Mouse (Mus musculus) forelimb bud, embryonic 11.5 days (tissue): ENCODE measurements around the gene Kcnj12.

Experiments used
- DNase-seq: peaks from one replicate; pipeline ENCODE4 v3.0.0-alpha.2; 2012; ENCODE audit warnings: low read depth, low spot score

Gene Kcnj12

DNA sequence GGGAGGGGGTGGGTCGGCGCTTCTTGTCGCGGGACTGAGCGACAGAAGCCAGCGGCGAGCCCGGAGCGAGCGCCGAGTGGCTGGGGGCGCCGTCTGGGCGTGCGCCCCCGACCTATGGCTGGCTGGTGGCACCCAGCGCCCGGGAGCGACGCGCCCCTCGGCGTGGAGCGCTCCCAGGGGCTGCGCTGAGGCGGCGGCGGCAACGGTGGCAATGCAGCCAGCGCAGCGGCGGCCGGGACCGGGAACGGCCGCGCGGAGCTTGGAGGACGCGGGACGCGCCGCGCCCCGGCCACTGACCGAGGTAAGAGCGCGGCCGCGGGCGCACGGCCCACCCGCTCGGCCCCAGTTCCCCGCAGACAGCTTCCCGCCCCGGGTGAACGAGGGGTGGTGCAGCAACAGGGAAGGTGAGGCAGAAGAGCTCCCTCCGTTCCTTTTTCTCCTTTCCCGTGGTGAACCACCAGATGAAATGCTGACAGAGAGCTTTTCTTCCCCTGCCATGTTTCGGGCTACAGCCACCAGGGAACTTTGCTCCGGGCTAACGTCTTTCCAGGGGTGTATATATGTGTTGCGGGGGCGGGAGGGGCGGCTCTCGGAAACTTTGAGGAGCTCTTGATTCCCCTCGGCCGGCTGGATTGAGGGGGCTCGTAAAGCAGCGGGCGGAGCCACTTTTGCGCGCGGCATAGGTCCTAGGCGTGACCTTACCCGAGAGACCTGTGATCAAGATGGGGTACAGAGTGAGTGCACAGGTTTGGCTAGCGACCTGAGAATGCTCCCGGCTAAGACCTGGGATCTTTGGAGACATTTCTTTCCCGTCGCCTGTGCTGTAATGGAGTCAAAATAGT lies at the start of gene Kcnj12:
TSS of gene Kcnj12 (plus strand) at position 15 of the 842 bp plus-strand sequence.
- DNase-seq: no peak

DNA sequence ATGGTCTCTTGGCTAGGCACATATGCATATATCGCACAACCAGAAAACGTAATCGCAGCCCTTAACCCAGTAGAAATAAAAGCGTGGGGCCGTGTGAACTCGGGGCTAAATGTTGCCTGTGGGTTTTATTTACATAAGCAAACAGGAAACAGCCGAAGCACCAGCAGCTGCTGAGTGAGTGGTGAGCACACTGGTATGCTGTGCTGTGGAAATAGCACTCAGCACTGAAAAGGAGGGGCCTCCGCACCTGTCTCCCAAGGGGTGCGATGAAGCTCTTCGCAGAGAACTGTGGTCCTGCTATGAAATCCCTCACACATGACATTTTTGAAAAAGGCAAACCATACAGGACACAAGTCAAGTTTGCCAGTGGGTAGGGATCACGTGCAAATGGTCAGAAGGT lies 47.3 kb upstream of the Kcnj12 start:
- no peak for DNase-seq

DNA sequence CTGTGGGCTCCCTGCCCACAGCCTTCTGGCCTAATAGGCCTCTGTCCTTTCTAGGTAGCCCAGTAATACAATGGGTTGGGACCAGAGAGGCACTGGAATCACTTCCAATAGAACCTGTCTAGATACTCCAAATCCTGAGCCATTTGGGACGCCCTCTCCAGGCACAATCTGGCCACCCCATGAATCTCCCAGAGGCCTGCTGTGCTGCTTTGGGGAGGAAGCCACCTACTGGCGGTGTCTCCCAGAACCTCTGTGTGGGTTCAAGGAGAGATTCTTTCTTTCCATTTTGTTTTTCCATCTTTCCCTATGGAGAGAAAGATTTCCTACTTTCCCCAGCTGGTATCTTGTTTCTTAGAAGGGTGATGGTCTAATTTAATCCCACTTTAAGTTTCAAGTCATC lies 46.1 kb upstream of the Kcnj12 start:
- DNase-seq: no peak

DNA sequence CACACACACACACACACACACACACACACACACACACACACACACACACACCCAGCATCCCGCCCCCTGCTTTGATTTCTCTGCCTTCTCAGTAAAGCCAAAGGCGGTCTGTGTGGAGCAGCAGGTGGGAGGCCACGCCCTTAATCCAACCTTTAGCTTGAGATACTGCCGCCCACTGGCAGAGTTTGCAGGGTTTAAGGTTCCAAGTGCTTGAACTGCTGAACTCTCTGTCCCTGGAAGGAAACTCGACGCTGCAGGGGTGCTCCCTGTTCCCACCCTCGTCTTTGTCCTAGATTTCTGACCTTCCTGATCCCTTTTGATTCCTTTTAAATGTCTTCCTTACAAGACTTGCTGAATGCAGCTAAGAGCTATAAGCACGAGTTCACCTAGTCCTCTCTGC lies 45.6 kb upstream of the Kcnj12 start:
- DNase-seq: peak; percentile 20

DNA sequence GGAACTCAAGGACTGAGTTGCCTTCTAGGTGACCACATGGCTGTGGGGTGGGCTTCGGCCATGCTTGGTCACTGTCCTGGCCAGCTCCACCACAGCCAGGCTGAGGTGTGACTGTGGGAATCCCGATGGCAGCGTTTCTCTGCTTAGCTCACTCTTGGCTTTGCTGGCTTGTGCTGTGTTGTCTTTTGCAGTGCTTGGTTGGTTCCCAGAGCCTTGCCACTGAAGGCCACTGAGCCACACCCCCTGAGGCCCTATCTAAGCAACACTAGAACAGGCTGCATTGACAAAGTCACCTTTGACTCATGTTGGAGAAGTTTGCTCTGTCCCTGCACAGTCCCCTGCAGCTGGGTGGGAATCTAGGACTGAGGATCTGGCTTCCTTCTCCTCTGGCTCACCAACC lies 45.2 kb upstream of the Kcnj12 start:
- DNase-seq: no peak

DNA sequence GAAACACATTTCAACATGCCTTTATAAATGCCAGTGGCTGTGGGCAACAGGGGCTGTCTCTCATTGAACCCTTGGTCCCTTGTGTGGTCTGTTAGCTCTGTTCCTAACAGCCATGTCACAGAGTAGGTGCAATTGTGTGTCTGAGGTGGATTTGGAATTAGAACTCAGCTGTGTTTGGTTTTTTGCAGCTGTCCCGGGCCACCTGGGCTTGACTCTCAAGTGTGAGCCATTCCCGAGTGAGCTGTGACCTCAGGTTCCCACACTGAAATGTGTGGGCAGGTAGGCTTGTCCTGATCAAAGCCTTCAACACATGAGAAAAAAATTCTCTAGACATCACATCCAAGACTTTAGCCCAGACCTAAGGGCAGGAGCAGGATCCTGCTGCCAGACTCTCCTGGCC lies 43.7 kb upstream of the Kcnj12 start:
- no peak for DNase-seq

DNA sequence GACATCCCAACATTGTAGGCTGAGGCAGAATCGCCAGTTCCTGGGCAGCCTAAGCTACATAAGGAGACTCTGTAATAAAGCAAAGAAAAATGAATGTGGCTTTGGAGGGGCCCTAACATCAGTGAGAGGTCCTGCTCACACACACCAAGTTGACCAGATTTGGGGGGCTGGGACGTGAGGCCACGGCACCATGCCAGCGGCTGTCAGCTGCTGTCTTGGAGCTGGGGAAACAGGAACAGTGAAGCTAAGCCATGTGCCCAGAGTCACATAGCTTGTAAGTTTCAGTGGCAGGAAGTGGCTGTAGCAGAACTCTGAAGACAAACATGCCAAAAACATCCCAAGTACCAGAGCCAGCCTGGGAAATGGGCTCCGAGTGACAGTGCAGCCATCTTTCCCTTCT lies 42.6 kb upstream of the Kcnj12 start:
- no peak for DNase-seq

DNA sequence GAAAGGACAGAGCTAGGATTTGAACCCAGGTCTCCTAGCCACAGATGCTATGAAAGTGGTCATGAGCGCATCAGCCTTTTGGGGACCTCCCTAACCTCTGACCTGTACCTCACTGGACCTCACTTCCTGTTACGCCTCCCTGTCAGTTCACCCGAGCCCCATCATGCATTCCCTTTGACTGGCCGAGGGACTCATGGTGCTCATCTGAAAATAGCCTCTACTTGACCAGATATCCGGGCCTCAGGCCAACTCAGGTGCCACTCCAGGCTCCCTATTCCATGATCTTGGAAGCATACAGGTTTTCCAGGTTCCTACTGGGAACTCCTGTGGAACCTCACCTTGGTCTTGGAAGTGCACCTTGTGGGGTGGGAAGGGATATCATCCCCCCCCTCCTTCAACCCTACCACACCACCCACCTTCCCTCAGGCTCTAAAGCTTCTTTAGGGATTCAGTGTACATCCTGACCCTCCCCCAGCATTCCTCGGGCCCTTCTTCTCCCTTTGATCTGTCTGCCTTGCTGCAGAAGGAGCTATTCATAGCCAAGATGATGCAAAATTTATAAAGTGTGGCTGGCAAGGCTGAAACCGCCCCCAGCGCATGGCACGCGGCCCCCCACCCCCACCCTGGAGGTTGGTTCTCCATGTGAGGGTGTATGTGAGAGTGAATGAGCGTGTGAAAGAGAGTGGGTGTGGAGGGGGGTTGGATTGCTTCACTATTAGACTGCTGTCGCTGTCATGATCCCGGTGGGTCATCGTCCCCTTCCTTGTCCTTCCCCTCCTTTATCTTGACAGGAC lies 40.5 kb upstream of the Kcnj12 start:
- DNase-seq: no peak

DNA sequence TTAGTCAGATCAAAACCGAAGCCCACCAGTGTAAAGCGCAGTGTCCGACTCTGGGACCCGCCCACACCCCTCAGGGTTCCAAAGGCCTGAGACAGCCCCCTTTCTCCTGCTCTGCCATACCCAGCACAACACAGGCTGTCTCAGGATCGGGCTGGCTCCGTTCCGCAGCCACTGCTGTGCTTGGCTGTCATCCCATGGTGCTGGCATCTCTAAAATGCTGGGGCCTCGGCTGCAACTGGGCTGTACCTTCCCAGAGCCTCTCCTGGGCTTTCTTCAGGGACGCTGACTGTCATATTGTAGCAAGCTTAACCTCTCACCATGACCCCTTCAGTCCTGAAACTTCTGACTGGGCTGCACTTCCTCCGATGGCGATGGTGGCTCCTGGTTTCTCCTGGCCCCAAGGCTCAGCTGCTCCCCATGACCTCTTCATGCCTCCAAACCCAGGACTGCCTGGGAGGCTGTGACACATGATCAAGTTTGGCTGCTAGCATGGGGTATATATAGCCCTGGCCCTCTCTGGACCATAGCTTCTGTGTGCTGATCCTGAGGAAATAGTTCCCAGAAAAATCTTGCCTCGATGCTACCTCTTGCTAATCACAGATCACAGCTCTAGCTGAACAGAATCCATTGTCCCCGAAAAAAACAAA lies 37.3 kb upstream of the Kcnj12 start:
- no peak for DNase-seq

DNA sequence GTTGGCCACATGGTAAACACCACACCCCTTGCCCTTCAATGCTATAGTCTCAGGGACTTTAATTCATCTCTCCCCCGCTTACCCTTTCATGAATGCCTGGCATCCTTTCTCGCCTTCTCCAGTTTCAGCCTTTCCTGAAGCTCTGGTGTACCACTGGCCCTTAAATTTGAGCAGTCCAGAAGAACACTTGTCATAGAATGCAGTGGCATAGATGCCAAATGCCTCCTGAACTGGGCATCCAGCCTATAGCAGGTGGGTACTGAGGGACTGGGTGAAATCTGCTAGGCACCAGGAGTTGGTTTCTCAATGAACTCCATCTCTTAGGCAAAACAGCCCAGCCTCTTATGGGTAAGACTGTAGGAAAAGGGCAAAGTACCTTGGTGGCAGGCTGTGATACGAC lies 31.9 kb upstream of the Kcnj12 start:
- DNase-seq: no peak

DNA sequence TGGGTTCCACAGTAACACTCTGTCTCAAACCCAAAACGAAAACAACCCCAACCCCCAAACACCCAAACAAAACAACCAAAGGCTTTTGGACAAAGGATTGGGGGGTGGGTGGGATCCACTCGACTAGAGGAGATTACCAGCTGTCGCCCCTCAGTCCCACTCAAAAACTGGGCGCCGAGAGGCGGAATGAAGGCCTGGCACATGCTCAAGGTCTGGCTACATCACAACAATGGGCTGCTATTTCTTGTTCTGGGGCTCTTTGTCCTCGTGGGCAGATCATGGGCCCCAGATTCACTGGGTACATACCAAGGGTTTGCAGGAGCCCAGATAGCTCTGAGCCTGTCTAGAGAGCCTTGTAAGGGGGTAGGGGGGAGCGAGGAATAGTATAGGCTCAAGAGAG lies 19.6 kb upstream of the Kcnj12 start:
- no peak for DNase-seq

DNA sequence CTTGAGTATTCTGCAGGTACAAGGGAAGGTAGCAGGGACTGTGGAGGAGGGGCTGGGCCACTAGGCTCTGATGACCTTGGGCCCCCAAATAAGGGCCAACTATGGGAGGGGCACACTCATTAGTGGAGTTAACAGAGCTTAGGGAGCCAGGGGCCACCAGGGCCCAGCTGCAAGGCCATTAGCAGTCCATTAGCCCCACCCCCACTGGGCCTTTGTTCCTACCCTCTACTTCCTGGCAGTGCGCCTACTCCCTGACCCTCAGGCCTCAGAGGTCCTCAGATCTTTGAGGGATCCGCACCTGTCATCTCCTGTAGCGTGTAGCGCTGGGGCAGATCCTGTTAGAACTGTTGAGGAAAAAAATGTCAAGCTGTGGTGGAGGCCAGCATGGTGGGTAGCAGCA lies 18.3 kb upstream of the Kcnj12 start:
- DNase-seq: no peak

DNA sequence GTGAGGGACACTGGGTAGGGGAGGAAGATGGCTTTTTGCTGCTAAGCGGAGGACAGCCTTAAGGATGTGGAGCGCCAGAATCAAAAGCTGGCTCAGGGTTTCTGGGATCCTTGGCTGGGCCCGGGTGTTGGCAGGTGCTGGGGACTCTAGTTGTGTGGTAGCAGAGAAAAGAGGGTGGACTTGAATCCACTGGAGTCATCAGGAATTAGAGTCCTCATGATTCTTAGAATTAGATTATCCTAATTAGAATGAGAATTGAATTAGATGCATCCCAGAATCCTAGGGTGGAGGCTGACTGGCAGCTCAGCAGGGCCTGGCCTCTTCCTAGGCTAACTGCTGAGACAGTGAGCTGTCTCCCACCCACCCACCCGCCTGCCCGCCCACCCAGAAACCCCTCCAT lies 17.6 kb upstream of the Kcnj12 start:
- DNase-seq: no peak

DNA sequence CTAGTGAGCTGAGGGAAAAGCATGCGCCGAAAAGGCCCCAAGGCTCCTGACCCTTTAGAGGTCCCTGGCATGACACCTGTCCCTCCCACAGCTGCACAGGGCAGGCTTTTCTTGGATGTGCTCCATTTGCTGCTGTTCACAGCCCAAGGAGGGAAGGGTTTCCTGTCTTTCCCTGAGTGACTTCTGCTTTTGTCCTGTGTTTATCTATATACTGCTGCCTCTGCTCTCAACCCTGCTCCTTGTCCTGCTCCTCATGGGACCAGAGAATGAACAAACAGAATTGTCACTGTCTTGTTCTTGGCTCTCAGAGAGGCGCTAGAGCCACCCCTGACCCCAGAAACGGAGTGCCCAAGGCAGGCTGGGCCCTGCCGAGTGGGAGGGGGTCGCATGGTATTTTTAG lies 17.0 kb upstream of the Kcnj12 start:
- DNase-seq: no peak

DNA sequence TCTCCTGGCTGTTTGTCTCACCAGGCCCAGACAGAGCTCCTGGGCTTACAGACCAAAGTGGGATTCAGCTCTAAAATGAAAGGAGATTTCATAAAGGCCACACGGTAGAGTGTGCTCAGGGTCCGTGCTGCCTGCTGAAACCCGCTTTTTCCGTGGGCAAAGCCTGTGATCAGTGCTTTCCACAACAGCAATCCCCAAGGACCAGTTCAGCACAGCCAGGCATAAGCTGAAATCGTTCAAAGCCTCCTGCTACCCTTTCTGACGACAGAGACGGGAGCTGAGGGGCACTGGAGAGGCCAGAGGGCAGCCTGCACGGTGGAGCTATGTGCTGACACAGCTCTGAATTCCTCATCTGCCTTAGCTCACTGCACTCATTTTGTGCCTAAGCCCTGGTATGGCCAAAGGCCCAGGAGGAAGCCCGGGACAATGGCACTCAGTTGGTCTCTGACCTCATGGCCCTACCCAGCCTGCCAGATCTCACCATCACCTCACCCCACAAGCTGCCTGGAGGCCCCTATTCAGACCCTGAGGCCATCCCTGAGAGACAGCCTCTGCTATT lies 10.5 kb upstream of the Kcnj12 start:
- no peak for DNase-seq

DNA sequence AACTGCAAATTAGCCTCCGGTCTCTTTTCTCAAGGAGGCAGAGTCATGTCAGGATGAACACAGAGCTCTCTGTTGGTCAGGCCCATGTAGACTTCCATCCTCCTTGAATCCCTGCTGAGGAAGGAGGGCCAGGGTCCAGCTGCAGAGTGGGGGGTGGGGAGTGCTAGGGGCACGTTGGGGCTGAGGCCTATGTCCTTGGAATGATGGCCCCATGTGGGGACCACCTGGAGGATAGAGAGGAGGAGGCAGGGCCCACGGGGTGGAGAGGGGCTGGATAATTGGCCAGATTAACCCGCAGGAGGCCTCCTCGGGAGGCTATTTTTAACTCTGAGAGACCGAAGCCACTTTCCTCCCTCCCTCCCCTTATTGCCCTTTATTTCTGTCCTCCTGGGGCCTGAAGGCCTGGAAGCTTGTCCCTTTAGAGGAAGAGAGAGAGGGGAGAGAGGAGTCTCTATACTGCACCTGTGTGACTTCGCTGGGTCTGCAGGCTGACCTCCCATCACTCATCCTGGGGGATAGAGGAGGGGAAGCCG lies 5.4 kb upstream of the Kcnj12 start:
- DNase-seq: no peak

DNA sequence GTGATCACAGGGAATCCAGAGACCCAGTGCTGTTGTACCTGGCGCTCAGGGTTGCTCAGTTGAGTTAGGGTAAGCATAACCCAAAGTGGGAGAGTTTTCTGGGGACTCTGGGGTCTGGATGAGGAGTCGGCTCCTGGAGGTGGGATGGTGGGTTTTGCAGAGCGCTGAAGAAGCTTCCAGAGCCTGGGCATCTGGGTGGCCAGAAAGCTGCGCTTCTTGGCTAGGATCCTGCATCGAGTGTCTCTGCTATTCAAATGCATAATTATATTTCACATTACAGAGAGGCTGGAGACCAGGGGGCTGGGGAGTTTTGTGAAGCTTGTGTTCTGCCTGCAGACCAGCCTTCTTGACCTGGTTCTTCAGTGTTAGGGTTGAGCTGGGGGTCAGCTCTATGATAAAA lies 1.2 kb upstream of the Kcnj12 start:
- DNase-seq: no peak

DNA sequence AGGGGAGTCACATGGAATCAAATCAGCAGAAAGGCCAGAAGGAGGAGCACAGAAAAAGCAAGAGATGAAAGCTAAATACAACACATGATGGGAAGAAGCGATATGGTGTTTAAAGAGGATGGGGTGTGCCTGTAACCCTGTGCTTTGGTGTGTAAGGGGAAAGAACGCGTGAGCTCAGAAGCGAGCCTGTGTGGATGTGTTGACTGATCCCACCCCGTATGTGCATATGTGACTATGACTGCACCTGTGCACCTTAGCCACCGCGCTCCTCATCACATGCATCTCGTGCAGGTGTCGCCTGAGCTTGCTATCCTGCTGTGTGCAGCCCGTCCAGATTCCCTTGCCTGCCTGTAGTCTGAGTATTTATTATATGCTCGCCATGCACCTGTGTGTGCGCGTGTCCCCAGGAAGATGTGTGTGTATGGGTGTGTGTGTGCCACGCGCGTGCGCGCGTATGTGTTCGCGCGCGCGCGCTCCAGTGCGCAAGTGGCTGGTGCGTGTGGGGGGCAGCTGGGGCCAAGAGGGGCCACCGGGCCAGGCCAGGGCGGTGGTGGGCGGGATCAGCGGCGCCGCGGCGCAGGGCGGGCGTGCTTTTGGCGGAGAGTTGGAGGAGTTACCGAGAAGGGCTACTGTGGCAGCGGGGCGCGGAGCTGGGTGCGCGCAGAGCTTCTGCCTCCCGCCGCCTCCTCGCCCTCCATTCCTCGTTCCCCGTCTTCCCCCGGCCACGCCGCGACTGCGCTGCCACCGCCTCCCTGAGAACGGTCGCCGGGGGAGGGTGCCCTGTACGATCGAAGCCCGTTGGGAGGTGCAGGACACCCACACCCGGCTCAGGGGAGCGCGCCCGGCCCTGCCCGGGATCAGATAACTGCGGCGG lies 451 bp upstream of the Kcnj12 start:
- no peak for DNase-seq

DNA sequence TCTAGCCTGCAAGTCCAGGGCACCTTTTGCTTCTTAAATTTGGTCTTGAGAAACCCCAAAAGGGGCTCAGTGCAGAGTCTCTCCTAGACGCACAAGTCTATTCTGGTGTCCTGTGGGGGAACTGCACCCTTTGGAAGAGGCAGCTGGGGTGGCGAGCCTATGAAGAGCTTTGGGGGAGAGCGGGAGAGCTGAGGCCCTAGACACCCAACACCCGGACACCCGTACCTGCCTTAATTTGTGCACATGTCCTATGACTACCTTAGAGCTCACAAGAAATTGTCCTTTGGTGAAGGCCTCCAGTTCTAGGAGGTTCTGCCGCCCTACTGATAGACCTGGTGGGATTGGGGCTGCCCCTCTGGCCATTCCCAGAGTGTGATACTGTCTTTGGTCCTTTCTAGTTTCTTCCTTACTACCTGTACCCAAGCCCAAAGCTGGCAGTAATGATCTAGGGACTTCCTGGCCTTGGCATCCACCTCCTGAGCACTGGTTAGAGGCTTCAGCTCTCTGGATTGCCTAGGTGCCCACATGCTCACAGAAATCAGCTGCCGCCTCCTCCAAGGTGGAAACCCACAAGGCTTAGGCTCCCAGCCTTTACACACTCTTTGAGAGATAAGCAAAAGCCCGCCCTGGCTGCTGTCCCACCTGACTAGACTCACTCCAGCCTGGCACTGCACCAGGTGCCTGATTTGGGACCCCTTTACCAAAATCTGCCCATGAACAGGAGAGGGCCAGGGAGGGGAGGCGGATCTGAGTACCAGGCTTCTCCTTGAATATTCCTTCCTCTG lies 1.2 kb downstream of the Kcnj12 start:
- no peak for DNase-seq

DNA sequence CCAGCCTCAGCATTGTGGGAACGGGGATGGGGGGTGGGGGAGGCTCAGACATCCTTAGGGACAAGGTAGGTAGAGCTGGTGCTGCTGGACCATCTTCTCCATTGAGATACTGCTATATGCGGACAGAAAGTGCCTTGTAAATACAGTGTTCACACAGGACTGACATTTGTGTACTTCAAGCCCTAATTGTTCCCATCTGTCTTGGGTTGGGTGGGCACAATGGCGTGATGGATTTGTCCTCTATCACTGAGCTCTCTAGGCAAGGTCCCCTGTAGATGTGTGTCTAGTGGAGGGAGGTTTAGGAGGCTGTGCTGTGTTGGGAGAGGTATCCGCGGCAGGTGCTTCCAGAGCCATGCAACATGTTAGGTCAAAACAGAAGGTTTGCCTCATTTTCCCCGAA lies 2.0 kb downstream of the Kcnj12 start:
- no peak for DNase-seq
